Mouse (Mus musculus): ENCODE results near the gene 2010300C02Rik.

The 2010300C02Rik gene

GRCm38 (mm10) chr1:37579686-37580085, 140.2 kb downstream of the 2010300C02Rik start:
- Histone ChIP-seq H3K4me1 (replicated peaks; ENCODE audit: low read depth, low read length) (no peaks in the 10 kb centered on the region), H3K4me3 (replicated peaks; ENCODE audit: low read length) (no peak overlapping the region), H3K36me3 (ENCODE audit: insufficient read depth, low read length) (no peaks in the 10 kb centered on the region), H3K27me3 (ENCODE audit: insufficient read depth, low read length) (no peaks in the 10 kb centered on the region), H3K9me3 (ENCODE audit: low read length) (peaks cover 7% of the 10 kb centered on the region)
- no peak for TF ChIP-seq NANOG (IDR thresholded peaks at IDR 0.05; ENCODE audit: borderline replicate concordance, low read length)
- TF ChIP-seq CTCF (conservative IDR thresholded peaks at IDR 0.05; ENCODE audit: low read length) = no peak
- no peak for TF ChIP-seq POU5F1 (IDR thresholded peaks at IDR 0.05; ENCODE audit: borderline replicate concordance, low read length)

- Histone ChIP-seq H3K36me3 (ENCODE audit: insufficient read depth, low read length) (no peaks in the 10 kb centered on the region), H3K9me3 (ENCODE audit: low read length) (peaks cover 7% of the 10 kb centered on the region), H3K27me3 (ENCODE audit: insufficient read depth, low read length) (no peaks in the 10 kb centered on the region), H3K4me3 (replicated peaks; ENCODE audit: low read length) (no peak overlapping the region), H3K4me1 (replicated peaks; ENCODE audit: low read depth, low read length) (no peaks in the 10 kb centered on the region)
- TF ChIP-seq POU5F1 (IDR thresholded peaks at IDR 0.05; ENCODE audit: borderline replicate concordance, low read length) (no peak), NANOG (IDR thresholded peaks at IDR 0.05; ENCODE audit: borderline replicate concordance, low read length) (no peak), CTCF (conservative IDR thresholded peaks at IDR 0.05; ENCODE audit: low read length) (no peak)
These were observed 147.2 kb downstream of the 2010300C02Rik start for GRCm38 (mm10) chr1:37572528-37573272.

GRCm38 (mm10) chr1:37568379-37568778, 151.5 kb downstream of the 2010300C02Rik start:
- Histone ChIP-seq H3K4me3 (replicated peaks; ENCODE audit: low read length) (no peak overlapping the region), H3K27me3 (ENCODE audit: insufficient read depth, low read length) (no peaks in the 10 kb centered on the region), H3K36me3 (ENCODE audit: insufficient read depth, low read length) (no peaks in the 10 kb centered on the region), H3K9me3 (ENCODE audit: low read length) (no peaks in the 10 kb centered on the region), H3K4me1 (replicated peaks; ENCODE audit: low read depth, low read length) (peaks cover 9% of the 10 kb centered on the region)
- no peak for TF ChIP-seq CTCF (conservative IDR thresholded peaks at IDR 0.05; ENCODE audit: low read length)
- no peak for TF ChIP-seq POU5F1 (IDR thresholded peaks at IDR 0.05; ENCODE audit: borderline replicate concordance, low read length)
- no peak for TF ChIP-seq NANOG (IDR thresholded peaks at IDR 0.05; ENCODE audit: borderline replicate concordance, low read length)

- H3K27me3 ChIP-seq (ENCODE audit: insufficient read depth, low read length) = no peaks in the 10 kb centered on the region
- TF ChIP-seq CTCF (conservative IDR thresholded peaks at IDR 0.05; ENCODE audit: low read length) (no peak), NANOG (IDR thresholded peaks at IDR 0.05; ENCODE audit: borderline replicate concordance, low read length) (no peak)
- peaks cover 9% of the 10 kb centered on the region for H3K4me1 ChIP-seq (replicated peaks; ENCODE audit: low read depth, low read length)
- no peaks in the 10 kb centered on the region for H3K36me3 ChIP-seq (ENCODE audit: insufficient read depth, low read length)
- no peak overlapping the region for H3K4me3 ChIP-seq (replicated peaks; ENCODE audit: low read length)
- H3K9me3 ChIP-seq (ENCODE audit: low read length) = no peaks in the 10 kb centered on the region
These were observed 153.1 kb downstream of the 2010300C02Rik start for GRCm38 (mm10) chr1:37566754-37567153.

GRCm38 (mm10) chr1:37566344-37566743, 153.5 kb downstream of the 2010300C02Rik start:
- no peaks in the 10 kb centered on the region for H3K9me3 ChIP-seq (ENCODE audit: low read length)
- H3K4me1 ChIP-seq (replicated peaks; ENCODE audit: low read depth, low read length) = peaks cover 9% of the 10 kb centered on the region
- H3K36me3 ChIP-seq (ENCODE audit: insufficient read depth, low read length) = no peaks in the 10 kb centered on the region
- H3K27me3 ChIP-seq (ENCODE audit: insufficient read depth, low read length) = no peaks in the 10 kb centered on the region
- no peak for TF ChIP-seq CTCF (conservative IDR thresholded peaks at IDR 0.05; ENCODE audit: low read length)
- TF ChIP-seq NANOG (IDR thresholded peaks at IDR 0.05; ENCODE audit: borderline replicate concordance, low read length) = no peak
- no peak for TF ChIP-seq POU5F1 (IDR thresholded peaks at IDR 0.05; ENCODE audit: borderline replicate concordance, low read length)
- H3K4me3 ChIP-seq (replicated peaks; ENCODE audit: low read length) = no peak overlapping the region

GRCm38 (mm10) chr1:37565396-37565795, 154.5 kb downstream of the 2010300C02Rik start:
- no peaks in the 10 kb centered on the region for H3K9me3 ChIP-seq (ENCODE audit: low read length)
- no peak overlapping the region for H3K4me3 ChIP-seq (replicated peaks; ENCODE audit: low read length)
- no peaks in the 10 kb centered on the region for H3K36me3 ChIP-seq (ENCODE audit: insufficient read depth, low read length)
- no peaks in the 10 kb centered on the region for H3K27me3 ChIP-seq (ENCODE audit: insufficient read depth, low read length)
- TF ChIP-seq NANOG (IDR thresholded peaks at IDR 0.05; ENCODE audit: borderline replicate concordance, low read length) = no peak
- TF ChIP-seq POU5F1 (IDR thresholded peaks at IDR 0.05; ENCODE audit: borderline replicate concordance, low read length) = no peak
- no peak for TF ChIP-seq CTCF (conservative IDR thresholded peaks at IDR 0.05; ENCODE audit: low read length)
- peaks cover 9% of the 10 kb centered on the region for H3K4me1 ChIP-seq (replicated peaks; ENCODE audit: low read depth, low read length)

- no peaks in the 10 kb centered on the region for H3K36me3 ChIP-seq (ENCODE audit: insufficient read depth, low read length)
- H3K27me3 ChIP-seq (ENCODE audit: insufficient read depth, low read length) = no peaks in the 10 kb centered on the region
- no peaks in the 10 kb centered on the region for H3K9me3 ChIP-seq (ENCODE audit: low read length)
- H3K4me3 ChIP-seq (replicated peaks; ENCODE audit: low read length) = no peak overlapping the region
- TF ChIP-seq NANOG (IDR thresholded peaks at IDR 0.05; ENCODE audit: borderline replicate concordance, low read length) (no peak), CTCF (conservative IDR thresholded peaks at IDR 0.05; ENCODE audit: low read length) (no peak), POU5F1 (IDR thresholded peaks at IDR 0.05; ENCODE audit: borderline replicate concordance, low read length) (no peak)
- H3K4me1 ChIP-seq (replicated peaks; ENCODE audit: low read depth, low read length) = peaks cover 9% of the 10 kb centered on the region
These were observed 157.9 kb downstream of the 2010300C02Rik start for GRCm38 (mm10) chr1:37561955-37562354.
